8 mouse cellular contexts compared by ENCODE assay signal in genomic region chr11:118908981-118909813, GRCm38 (mm10). TPM values are rescaled to one million over a fixed set of nuclear protein-coding genes. Genes with fewer than 3 reads are reported as not detected.
DNase-seq lines count a peak whose midpoint lies in the region; ATAC-seq and TF ChIP-seq lines count a peak whose summit lies in the region.

No protein-coding gene starts in this region.

- peaks cover 12 to 21% of the 10 kb centered on the region in 2 experiments; a peak in 2 of 4 replicates for H3K4me1 ChIP-seq in heart, embryonic 14.5 days (ENCODE audit: control insufficient read depth in 2 of 2, insufficient read depth in 2 of 2, low read length in 2 of 2)
- H3K4me1 ChIP-seq in forebrain, embryonic 12.5 days = peaks cover 67% of the 10 kb centered on the region
- peaks cover 38% of the 10 kb centered on the region for H3K4me1 ChIP-seq in midbrain, embryonic 11.5 days (ENCODE audit: control insufficient read depth, insufficient read depth, low read length)

- H3K9me3 ChIP-seq in heart, embryonic 14.5 days (ENCODE audit: control insufficient read depth, low read length) = no peaks in the 10 kb centered on the region
- no peaks in the 10 kb centered on the region for H3K9me3 ChIP-seq in forebrain, embryonic 12.5 days
- no peaks in the 10 kb centered on the region for H3K9me3 ChIP-seq in midbrain, embryonic 11.5 days (ENCODE audit: control insufficient read depth, low read length)

- ATAC-seq in heart, embryonic 14.5 days (ENCODE audit: insufficient number of reproducible peaks, insufficient read depth, low FRiP score, low read depth) = no peak
- peak; percentile 58 for ATAC-seq in forebrain, embryonic 12.5 days (ENCODE audit: low FRiP score)
- ATAC-seq in midbrain, embryonic 11.5 days (ENCODE audit: low FRiP score) = peak; percentile 68
- ATAC-seq in monocyte, adult 5-6 weeks (replicated peaks; ENCODE audit: insufficient number of reproducible peaks, low FRiP score, low TSS enrichment, poor library complexity, severe bottlenecking) = no peak

- peak overlapping the region; percentile 80 for H3K4me2 ChIP-seq in heart, embryonic 14.5 days (ENCODE audit: low read length)
- peak overlapping the region; percentile 95 for H3K4me2 ChIP-seq in forebrain, embryonic 12.5 days
- peak overlapping the region; percentile 98 for H3K4me2 ChIP-seq in midbrain, embryonic 11.5 days

- H3K27me3 ChIP-seq in heart, embryonic 14.5 days (ENCODE audit: control insufficient read depth, insufficient read depth, low read length) = peaks cover 68% of the 10 kb centered on the region
- H3K27me3 ChIP-seq in forebrain, embryonic 12.5 days = peaks cover 75% of the 10 kb centered on the region
- H3K27me3 ChIP-seq in midbrain, embryonic 11.5 days (ENCODE audit: control insufficient read depth, insufficient read depth, low read length) = peaks cover 35% of the 10 kb centered on the region

- no peaks in the 10 kb centered on the region for H3K36me3 ChIP-seq in heart, embryonic 14.5 days (ENCODE audit: control insufficient read depth, insufficient read depth, low read length)
- H3K36me3 ChIP-seq in forebrain, embryonic 12.5 days (replicated peaks) = no peaks in the 10 kb centered on the region
- H3K36me3 ChIP-seq in midbrain, embryonic 11.5 days (ENCODE audit: control insufficient read depth, insufficient read depth, low read length) = no peaks in the 10 kb centered on the region

- TF ChIP-seq POLR2A in brain, embryonic 14.5 days (IDR thresholded peaks at IDR 0.05; ENCODE audit: borderline replicate concordance, extremely low read depth, insufficient read depth, insufficient read length, poor library complexity, severe bottlenecking) = peak; percentile 53; the same call in 1 of the 2 replicates

- no peak for TF ChIP-seq CTCF in brain, embryonic 14.5 days (IDR thresholded peaks at IDR 0.05; ENCODE audit: borderline replicate concordance, extremely low read depth, insufficient read depth, insufficient read length)

- H3K27ac ChIP-seq in heart, embryonic 14.5 days (replicated peaks in 1 of 2; ENCODE audit: control insufficient read depth in 1 of 2, insufficient read depth in 1 of 2, low read depth in 2 of 2, low read length in 2 of 2) = no peak overlapping the region
- H3K27ac ChIP-seq in forebrain, embryonic 12.5 days = peak overlapping the region; percentile 92
- peak overlapping the region; percentile 82 for H3K27ac ChIP-seq in midbrain, embryonic 11.5 days (ENCODE audit: low read depth, low read length)

- no peak for DNase-seq in heart, adult 18-20 months
- peak; percentile 84 for DNase-seq in brain, embryonic 14.5 days (ENCODE audit: low read depth)
- DNase-seq in midbrain, embryonic 11.5 days (ENCODE audit: low spot score, missing footprints) = peak; percentile 96
- DNase-seq in urinary bladder, postnatal 14 days (ENCODE audit: low spot score) = no peak
- no peak for DNase-seq in layer of hippocampus, adult 9-11 months

- peak overlapping the region; percentile 33 to 42 for H3K4me3 ChIP-seq in heart, embryonic 14.5 days (ENCODE audit: control insufficient read depth in 1 of 2, insufficient read depth in 1 of 2, low read depth in 1 of 2, low read length in 2 of 2)
- peak overlapping the region; percentile 72 for H3K4me3 ChIP-seq in forebrain, embryonic 12.5 days (replicated peaks)
- H3K4me3 ChIP-seq in midbrain, embryonic 11.5 days (ENCODE audit: low read depth, low read length) = peak overlapping the region; percentile 72

- peak overlapping the region; percentile 27; the same call in 1 of the 2 replicates for H3K9ac ChIP-seq in heart, embryonic 14.5 days (ENCODE audit: low read length)
- peak overlapping the region; percentile 80 for H3K9ac ChIP-seq in forebrain, embryonic 12.5 days
- peak overlapping the region; percentile 87 for H3K9ac ChIP-seq in midbrain, embryonic 11.5 days (ENCODE audit: low read length)

- WGBS in heart, embryonic 14.5 days = under 1% methylated on average over 62 of the region's 90 CpGs
- WGBS in forebrain, embryonic 12.5 days = under 1% methylated on average over 71 of the region's 90 CpGs
- WGBS in midbrain, embryonic 11.5 days = under 1% methylated on average over 72 of the region's 90 CpGs

RNA-seq across cellular contexts. Expression of gene Rbfox3, which starts 2.2 kb away (rescaled TPM):
- 0.09 and 0.16 TPM in 2 replicates for polyA plus RNA-seq in heart, embryonic 14.5 days (2014; fragmentation: Nextera tagmentation; extraction: Ambion mirVana)
- under 1 TPM in 1 of 2 experiments, not detected in 1; 0.10 TPM for total RNA-seq in heart, adult 18-20 months (2021)
- 19.7 and 37.6 TPM in 2 replicates for polyA plus RNA-seq in brain, embryonic 14.5 days (2012; rRNA removed)
- polyA plus RNA-seq in forebrain, embryonic 12.5 days (2016; fragmentation: Nextera tagmentation; extraction: Ambion mirVana) = 17.0 and 19.6 TPM in 2 replicates
- 7.1 and 8.2 TPM in 2 replicates for polyA plus RNA-seq in midbrain, embryonic 11.5 days (2014; fragmentation: Nextera tagmentation; extraction: Ambion mirVana)
- total RNA-seq in monocyte, adult 5-6 weeks (2017) = not detected in 3 replicates

Comparison
In these comparisons a context has a peak if more than half of its experiments do, and no peak if none do; other contexts are left out.
1. ATAC-seq: peak in forebrain, embryonic 12.5 days (single experiment) and midbrain, embryonic 11.5 days (single experiment); none in heart, embryonic 14.5 days (single experiment) and monocyte, adult 5-6 weeks (single experiment).
2. H3K27ac ChIP-seq: peak in forebrain, embryonic 12.5 days (single experiment) and midbrain, embryonic 11.5 days (single experiment); none in heart, embryonic 14.5 days (0 of 2).
3. H3K9ac ChIP-seq: peak in every context shown above with its lines; median percentile 87 in midbrain, embryonic 11.5 days; 80 in forebrain, embryonic 12.5 days; 27 in heart, embryonic 14.5 days.
4. DNase-seq: peak in brain, embryonic 14.5 days (single experiment) and midbrain, embryonic 11.5 days (single experiment); none in heart, adult 18-20 months (0 of 2), urinary bladder, postnatal 14 days (single experiment) and layer of hippocampus, adult 9-11 months (single experiment).
5. Peak in every context shown above with its lines, with median percentiles within 50 percentile points of each other: H3K4me2 ChIP-seq and H3K4me3 ChIP-seq.